Mouse (Mus musculus) cerebellum, adult 2 months (tissue): ENCODE measurements at regions not wholly inside any gene's neighbourhood (a gene's known extent, or its start where the extent isn't known, plus 50 kb on each side); places are given as distances from the start of the nearest gene placed in this dataset.
"Not testable (repeated sequence)": the region's sequence is repeated elsewhere in the genome, so short reads cannot be mapped to it uniquely, and the experiment has no call there.

Source experiments
- DNase-seq, 2 experiments: peaks; one replicate each; pipeline ENCODE4 v3.0.0; 2021
- H3K27ac ChIP-seq: fragments of 200-500 bp; 2 replicates; pipeline ENCODE4 v1.5.1; 2012; ENCODE audit warnings: low read length, control low read depth, inconsistent platforms; ENCODE audit not compliant: insufficient read depth
- H3K27me3 ChIP-seq: fragments of 200-500 bp; 2 replicates; pipeline ENCODE4 v1.6.1; 2012; ENCODE audit warnings: inconsistent platforms, mild to moderate bottlenecking, low read length, moderate library complexity; ENCODE audit not compliant: control insufficient read depth, insufficient read depth
- H3K4me1 ChIP-seq: fragments of 200-500 bp; 2 replicates; pipeline ENCODE4 v1.6.1; 2011; ENCODE audit warnings: low read length; ENCODE audit not compliant: control insufficient read depth, insufficient read depth
- H3K4me3 ChIP-seq: fragments of 200-500 bp; replicated peaks from 2 replicates; pipeline ENCODE3; 2011; ENCODE audit warnings: mild to moderate bottlenecking, low read depth, low read length, control low read depth; ENCODE audit not compliant: insufficient read depth
- CTCF ChIP-seq: fragments of 200-500 bp; IDR thresholded peaks from 2 replicates; pipeline ENCODE4 v1.5.1; 2011; ENCODE audit warnings: low read depth, mild to moderate bottlenecking, control low read depth, low read length, moderate library complexity, borderline replicate concordance; ENCODE audit not compliant: insufficient read depth
- POLR2A ChIP-seq: fragments of 200-500 bp; IDR thresholded peaks from 2 replicates; pipeline ENCODE4 v1.6.1; 2011; ENCODE audit warnings: low read length, control low read depth, borderline replicate concordance; ENCODE audit not compliant: insufficient read depth
- WGBS: fragments of 180-500 bp; shearing (Covaris S2); methylation state at CpG from one replicate; pipeline ENCODE4 v1.1.7; 2018; 5-methylcytosine and 5-hydroxymethylcytosine counted together

DNA sequence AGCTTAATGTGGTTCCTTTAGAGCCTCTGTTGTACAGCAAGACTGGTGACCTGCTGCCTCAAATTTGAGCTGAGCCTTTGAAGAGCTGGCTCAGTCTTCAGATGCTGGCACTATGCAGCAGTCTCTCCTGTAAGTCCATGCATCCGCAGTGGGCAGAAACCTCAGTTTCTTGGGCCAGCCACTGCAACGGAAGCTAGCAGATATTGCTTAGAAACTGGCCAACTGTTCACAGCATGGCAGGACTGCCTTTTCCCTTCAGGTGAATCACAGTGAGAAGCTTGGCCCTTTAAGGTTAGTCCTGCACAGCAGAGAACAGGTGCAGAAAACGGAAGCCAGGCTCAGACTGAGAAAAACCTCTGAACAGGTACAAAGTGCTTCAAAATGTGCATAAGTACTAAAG is 1976.8 kb upstream of the G6pd2 start:
- WGBS: 9% methylated on average over 3 of the region's 3 CpGs
- H3K4me3 ChIP-seq: no peak overlapping the region
- TF ChIP-seq POLR2A: no peak
- no peak for TF ChIP-seq CTCF
- no peaks in the 10 kb centered on the region for H3K4me1 ChIP-seq
- no peak overlapping the region for H3K27ac ChIP-seq
- peak; percentile 40 to 76 for DNase-seq
- H3K27me3 ChIP-seq: no peaks in the 10 kb centered on the region

DNA sequence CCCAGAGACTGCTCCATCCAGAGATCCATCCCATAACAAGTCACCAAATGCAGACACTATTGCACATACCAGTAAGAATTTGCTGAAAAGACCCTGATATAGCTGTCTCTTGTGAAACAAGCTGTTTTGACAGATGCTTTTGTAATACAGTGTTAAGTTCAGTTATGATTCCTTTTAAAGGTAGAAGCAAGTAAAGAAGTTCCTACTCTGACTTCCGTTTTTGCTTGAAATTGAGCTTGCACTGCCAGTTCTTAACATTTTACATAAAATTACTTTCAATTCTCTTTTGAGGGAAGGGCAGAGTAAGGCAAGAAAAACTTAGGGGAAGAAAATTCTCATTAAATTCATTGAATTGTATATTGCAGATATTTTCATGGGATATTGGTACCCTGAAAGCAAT is 1962.9 kb upstream of the G6pd2 start:
- H3K4me1 ChIP-seq: no peaks in the 10 kb centered on the region
- no peak overlapping the region for H3K27ac ChIP-seq
- no peak for DNase-seq
- WGBS: 85% methylated on average over 1 of the region's 1 CpGs
- no peaks in the 10 kb centered on the region for H3K27me3 ChIP-seq
- TF ChIP-seq POLR2A: no peak
- no peak for TF ChIP-seq CTCF
- H3K4me3 ChIP-seq: no peak overlapping the region

DNA sequence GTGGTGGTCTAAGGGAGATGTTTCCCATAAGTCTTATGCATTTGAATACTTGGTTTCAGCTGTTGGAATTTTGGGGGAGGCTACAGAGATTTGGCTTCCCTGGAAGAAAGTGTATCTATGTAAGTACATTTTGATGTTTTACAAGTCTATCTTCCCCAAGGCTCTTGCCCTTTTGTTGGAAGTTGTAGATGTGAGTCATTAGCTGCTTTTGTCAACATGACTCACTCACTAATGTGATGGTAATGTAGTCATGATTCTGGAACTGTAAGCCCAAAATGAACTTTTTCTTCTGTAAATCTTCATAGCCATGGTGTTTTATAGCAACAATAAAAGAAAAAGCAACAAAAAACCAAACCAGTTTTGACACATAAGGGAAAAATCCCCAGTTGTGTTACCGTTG is 1961.0 kb upstream of the G6pd2 start:
- Histone ChIP-seq H3K4me3 (no peak overlapping the region), H3K27me3 (no peaks in the 10 kb centered on the region), H3K27ac (no peak overlapping the region), H3K4me1 (no peaks in the 10 kb centered on the region)
- no peak for DNase-seq
- TF ChIP-seq CTCF (no peak), POLR2A (no peak)
- WGBS: 88% methylated on average over 1 of the region's 1 CpGs

DNA sequence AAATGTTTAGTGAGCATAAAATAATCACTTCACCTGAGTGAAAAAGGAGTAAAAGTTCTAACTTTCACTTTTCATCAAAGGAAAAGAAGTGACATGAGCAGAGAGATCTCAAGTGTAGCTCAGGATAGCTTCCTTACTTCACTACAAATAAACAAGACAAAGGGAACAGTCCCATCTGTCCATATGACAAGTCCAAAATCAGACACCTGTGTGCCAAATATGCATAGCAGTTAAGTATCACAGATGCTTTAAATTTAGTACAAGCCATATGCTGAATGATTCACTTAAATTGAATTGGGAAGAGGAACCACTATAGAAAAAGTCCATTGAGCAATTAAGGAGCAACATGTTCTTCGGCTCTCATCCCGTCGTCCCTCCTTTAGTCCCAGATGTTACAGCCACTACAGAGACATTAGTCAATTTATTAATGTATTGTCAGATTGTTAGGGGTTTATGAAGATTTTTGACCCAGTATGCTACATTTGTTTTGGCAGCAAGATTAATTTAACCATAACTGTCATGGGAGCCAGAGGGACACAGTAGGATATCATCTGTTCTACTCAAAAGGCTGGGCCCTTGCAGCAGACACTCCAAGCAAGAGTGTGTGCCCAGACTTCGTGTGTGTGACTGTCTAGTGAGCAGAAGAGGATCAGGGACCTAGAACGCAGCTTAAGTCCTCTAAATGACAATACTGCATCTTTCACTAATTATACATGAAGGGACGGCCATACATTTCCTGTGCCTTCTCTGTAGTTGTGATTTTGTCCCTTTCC is 1914.5 kb upstream of the G6pd2 start:
- Histone ChIP-seq H3K4me1 (0 out of 2 replicates have a peak, but pooled peaks cover 2% of the 10 kb centered on the region), H3K4me3 (no peak overlapping the region), H3K27ac (no peak overlapping the region), H3K27me3 (no peaks in the 10 kb centered on the region)
- 28% methylated on average over 6 of the region's 6 CpGs for WGBS
- TF ChIP-seq POLR2A (no peak), CTCF (no peak)
- DNase-seq: peak in 1 of 2 experiments; percentile 40

DNA sequence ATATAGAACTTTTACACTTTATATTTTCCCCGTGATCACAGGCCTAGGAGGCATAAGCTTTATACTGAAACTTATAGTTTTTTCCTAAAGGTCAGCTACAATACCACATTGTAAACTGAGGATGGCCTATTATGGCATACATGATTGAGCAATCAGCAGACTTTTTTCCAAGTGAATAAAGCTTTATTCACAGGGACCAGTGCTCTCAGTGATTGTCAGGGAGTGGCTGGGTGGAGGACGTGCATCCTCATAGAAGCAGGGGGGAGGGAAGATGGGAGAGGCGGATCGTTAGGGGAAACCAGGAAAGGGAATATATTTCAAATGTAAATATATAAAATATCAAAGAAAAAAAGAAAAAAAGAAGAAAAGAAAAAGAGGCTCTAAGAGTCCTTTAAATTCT is 1886.7 kb upstream of the G6pd2 start:
- Histone ChIP-seq H3K27ac (no peak overlapping the region), H3K4me1 (no peaks in the 10 kb centered on the region), H3K4me3 (no peak overlapping the region), H3K27me3 (no peaks in the 10 kb centered on the region)
- 74% methylated on average over 4 of the region's 4 CpGs for WGBS
- DNase-seq: no peak
- no peak for TF ChIP-seq CTCF
- no peak for TF ChIP-seq POLR2A

DNA sequence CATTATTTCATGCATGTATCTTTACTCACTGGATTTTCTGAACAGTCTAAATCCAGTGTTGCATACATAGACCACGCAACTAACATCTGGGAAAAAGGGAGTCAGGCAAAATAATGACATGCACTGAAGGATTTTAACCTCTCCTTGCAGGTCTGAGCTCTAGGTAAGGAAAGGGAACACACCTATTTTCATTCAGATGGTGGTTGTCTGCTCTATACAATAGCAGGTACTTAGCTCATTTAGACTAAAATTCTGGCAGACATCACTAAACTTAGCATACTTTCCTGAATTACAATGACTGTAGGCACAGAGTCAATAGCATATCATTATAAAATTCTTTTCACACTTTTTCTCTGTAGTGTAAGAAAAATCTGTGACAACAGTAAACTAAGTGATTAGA is 1867.8 kb upstream of the G6pd2 start:
- WGBS: 89% methylated on average over 1 of the region's 1 CpGs
- no peak for TF ChIP-seq CTCF
- TF ChIP-seq POLR2A: no peak
- no peak for DNase-seq
- H3K27ac ChIP-seq: no peak overlapping the region
- no peak overlapping the region for H3K4me3 ChIP-seq
- no peaks in the 10 kb centered on the region for H3K4me1 ChIP-seq
- H3K27me3 ChIP-seq: no peaks in the 10 kb centered on the region

DNA sequence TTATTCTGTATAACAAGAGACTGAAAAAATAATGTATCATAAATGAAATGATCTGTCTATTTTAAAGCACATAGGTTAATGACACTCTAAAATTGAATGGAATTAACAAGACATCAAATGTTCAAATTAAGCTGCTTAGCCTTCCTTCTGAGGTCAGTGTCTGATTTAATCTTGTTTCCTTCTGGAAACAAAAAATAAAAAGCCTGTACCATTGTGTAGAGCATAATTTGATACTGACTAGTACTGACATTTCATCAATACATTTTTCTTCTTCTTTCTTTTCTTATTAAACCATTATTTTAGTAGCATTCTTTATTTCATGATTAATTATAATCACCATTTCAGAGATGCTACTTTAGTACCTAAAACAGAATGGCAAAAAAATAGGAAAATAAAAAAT is 1862.9 kb upstream of the G6pd2 start:
- Histone ChIP-seq H3K27ac (no peak overlapping the region), H3K4me3 (no peak overlapping the region), H3K4me1 (no peaks in the 10 kb centered on the region), H3K27me3 (no peaks in the 10 kb centered on the region)
- TF ChIP-seq POLR2A (no peak), CTCF (no peak)
- DNase-seq: no peak

DNA sequence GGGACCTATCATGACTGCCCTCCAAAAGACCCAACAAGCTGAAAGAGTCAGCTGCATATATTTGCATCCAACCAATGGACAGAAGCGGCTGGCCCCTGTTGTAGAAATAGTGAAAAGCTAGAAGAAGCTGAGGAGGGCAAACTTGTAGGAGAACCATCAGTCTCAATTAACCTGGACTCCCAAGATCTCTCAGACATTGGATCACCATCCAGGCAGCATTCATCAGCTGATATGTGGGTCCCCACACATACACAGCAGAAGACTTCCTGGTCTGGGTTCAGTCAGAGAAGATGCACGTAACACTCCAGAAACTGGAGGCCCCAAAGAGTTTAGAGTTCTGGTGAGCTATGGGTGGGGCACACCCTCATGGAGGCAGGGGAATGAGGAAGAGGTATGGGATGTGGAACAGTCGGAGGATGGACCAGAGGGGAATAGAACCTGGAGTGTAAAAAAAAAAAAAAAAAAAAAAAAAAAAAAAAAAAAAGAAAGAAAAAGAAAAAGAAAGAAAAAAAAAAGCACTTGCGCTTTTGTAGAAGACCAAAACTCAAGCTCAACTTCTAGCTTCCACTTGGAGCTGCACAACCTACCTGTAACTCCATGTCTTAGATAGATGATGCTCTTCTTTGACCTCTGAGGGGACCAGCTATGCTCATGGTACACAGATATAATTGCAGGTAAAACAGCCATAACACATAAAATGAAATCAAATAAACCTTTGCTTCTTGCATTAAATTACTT is 1860.6 kb upstream of the G6pd2 start:
- 97% methylated on average over 4 of the region's 4 CpGs for WGBS
- no peak overlapping the region for H3K27ac ChIP-seq
- no peak overlapping the region for H3K4me3 ChIP-seq
- no peaks in the 10 kb centered on the region for H3K4me1 ChIP-seq
- no peaks in the 10 kb centered on the region for H3K27me3 ChIP-seq
- no peak for TF ChIP-seq POLR2A
- no peak for TF ChIP-seq CTCF
- no peak for DNase-seq

DNA sequence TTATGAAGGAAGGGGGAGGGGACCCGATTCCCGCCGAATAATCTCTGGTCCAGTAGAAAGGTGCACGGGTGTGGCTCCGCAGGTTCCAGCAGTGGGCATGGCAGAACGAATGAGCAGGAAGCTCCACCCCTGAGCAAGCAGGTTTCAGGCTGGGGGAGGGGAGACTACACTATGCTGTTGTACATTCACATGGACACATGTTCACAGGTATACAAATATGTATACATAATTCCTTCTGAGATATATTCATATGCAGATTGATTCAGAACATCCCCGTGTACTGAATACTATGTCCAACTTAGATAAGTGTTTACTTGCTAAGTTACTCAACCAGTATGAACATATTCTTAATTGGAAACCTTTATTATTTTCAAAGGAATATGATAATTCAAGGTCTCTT is 1852.4 kb upstream of the G6pd2 start:
- not testable (repeated sequence) for H3K27ac ChIP-seq, H3K4me3 ChIP-seq, H3K27me3 ChIP-seq, H3K4me1 ChIP-seq, DNase-seq
- WGBS: 94% methylated on average over 7 of the region's 7 CpGs
